Mouse (Mus musculus) spleen, adult 2 months (tissue): ENCODE results near the gene Syndig1. TPM values are rescaled to one million over a fixed set of nuclear protein-coding genes. Genes with fewer than 3 reads are reported as not detected.

ENCODE experiments used
- DNase-seq, 2 experiments: peaks; one replicate each; pipeline versions ENCODE4 v3.0.0 to v3.0.0-alpha.2; 2012 to 2021; ENCODE audit warnings: low spot score in 2 of 2, low read depth in 1 of 2
- H3K27ac ChIP-seq: fragments of 200-500 bp; 2 replicates; pipeline ENCODE4 v1.5.1; 2012; ENCODE audit warnings: low read length, inconsistent platforms; ENCODE audit not compliant: insufficient read depth
- H3K27me3 ChIP-seq: fragments of 200-500 bp; 2 replicates; pipeline ENCODE4 v1.6.1; 2012; ENCODE audit warnings: mild to moderate bottlenecking, moderate library complexity, low read length, inconsistent platforms; ENCODE audit not compliant: control insufficient read depth, insufficient read depth
- H3K36me3 ChIP-seq: fragments of 200-500 bp; 2 replicates; pipeline ENCODE4 v1.6.1; 2012; ENCODE audit warnings: mild to moderate bottlenecking, low read length, inconsistent platforms; ENCODE audit not compliant: control insufficient read depth, insufficient read depth
- H3K4me1 ChIP-seq: fragments of 200-500 bp; 2 replicates; pipeline ENCODE4 v1.6.1; 2011; ENCODE audit warnings: inconsistent platforms; ENCODE audit not compliant: control insufficient read depth, insufficient read depth, insufficient read length
- H3K4me3 ChIP-seq: fragments of 200-500 bp; 2 replicates; pipeline ENCODE4 v1.5.1; 2011; ENCODE audit warnings: mild to moderate bottlenecking, inconsistent platforms; ENCODE audit not compliant: insufficient read depth, insufficient read length; ENCODE audit errors: extremely low read depth
- CTCF ChIP-seq: fragments of 200-500 bp; IDR thresholded peaks from 2 replicates; pipeline ENCODE4 v1.5.1; 2011; ENCODE audit warnings: mild to moderate bottlenecking, inconsistent platforms; ENCODE audit not compliant: insufficient read depth, insufficient read length, insufficient replicate concordance; ENCODE audit errors: extremely low read depth
- POLR2A ChIP-seq: fragments of 200-500 bp; IDR thresholded peaks from 2 replicates; pipeline ENCODE4 v1.6.1; 2011; ENCODE audit warnings: low read depth, low read length, inconsistent platforms
- WGBS: fragments of 180-500 bp; shearing (Covaris S2); methylation state at CpG from one replicate; pipeline ENCODE4 v1.1.7; 2018; 5-methylcytosine and 5-hydroxymethylcytosine counted together
- polyA plus RNA-seq: library from polyadenylated mRNA; depleted of rRNA; stranded (reverse); fragments of >200 nt; gene quantifications from 2 replicates; pipeline ENCODE4 v1.2.3, GENCODE M21; 2012

Gene Syndig1
- polyA plus RNA-seq, 1 experiment, result not detected

- no peak for DNase-seq
- WGBS, result 85% methylated on average over 4 of the region's 4 CpGs
- Histone ChIP-seq H3K4me1 (no peaks in the 10 kb centered on the region), H3K4me3 (no peak overlapping the region), H3K27ac (no peak overlapping the region), H3K36me3 (no peaks in the 10 kb centered on the region), H3K27me3 (no peaks in the 10 kb centered on the region)
- TF ChIP-seq POLR2A (no peak), CTCF (no peak)
Measured at GRCm38 (mm10) chr2:149872496-149872895, 43.5 kb downstream of the Syndig1 start.

GRCm38 (mm10) chr2:149873346-149873745, 44.3 kb downstream of the Syndig1 start:
- no peak for TF ChIP-seq POLR2A
- no peak for TF ChIP-seq CTCF
- Histone ChIP-seq H3K36me3 (no peaks in the 10 kb centered on the region), H3K27me3 (no peaks in the 10 kb centered on the region), H3K4me3 (no peak overlapping the region), H3K27ac (no peak overlapping the region), H3K4me1 (no peaks in the 10 kb centered on the region)
- no peak for DNase-seq
- WGBS, result 90% methylated on average over 3 of the region's 3 CpGs

- no peak overlapping the region for H3K27ac ChIP-seq
- no peak overlapping the region for H3K4me3 ChIP-seq
- no peak for TF ChIP-seq POLR2A
- no peak for TF ChIP-seq CTCF
- no peaks in the 10 kb centered on the region for H3K36me3 ChIP-seq
- 54% methylated on average over 2 of the region's 2 CpGs for WGBS
- no peaks in the 10 kb centered on the region for H3K27me3 ChIP-seq
- DNase-seq, result no peak
- no peaks in the 10 kb centered on the region for H3K4me1 ChIP-seq
Measured at GRCm38 (mm10) chr2:149877954-149878353, 48.9 kb downstream of the Syndig1 start.

GRCm38 (mm10) chr2:149887634-149888033, 58.6 kb downstream of the Syndig1 start:
- no peaks in the 10 kb centered on the region for H3K36me3 ChIP-seq
- DNase-seq, result no peak

GRCm38 (mm10) chr2:149891647-149892046, 62.6 kb downstream of the Syndig1 start:
- H3K27ac ChIP-seq, result no peak overlapping the region
- no peaks in the 10 kb centered on the region for H3K36me3 ChIP-seq
- DNase-seq, result no peak
- H3K27me3 ChIP-seq, result no peaks in the 10 kb centered on the region
- H3K4me1 ChIP-seq, result no peaks in the 10 kb centered on the region
- WGBS, result 85% methylated on average over 2 of the region's 2 CpGs
- H3K4me3 ChIP-seq, result no peak overlapping the region
- no peak for TF ChIP-seq POLR2A
- no peak for TF ChIP-seq CTCF

More at GRCm38 (mm10) chr2:149887634-149888033, 58.6 kb downstream of the Syndig1 start:
- TF ChIP-seq POLR2A (no peak), CTCF (no peak)
- H3K27me3 ChIP-seq, result no peaks in the 10 kb centered on the region
- no peaks in the 10 kb centered on the region for H3K4me1 ChIP-seq
- H3K27ac ChIP-seq, result no peak overlapping the region
- H3K4me3 ChIP-seq, result no peak overlapping the region

- 76% methylated on average over 2 of the region's 2 CpGs for WGBS
- DNase-seq, result no peak
- Histone ChIP-seq H3K4me3 (no peak overlapping the region), H3K27ac (no peak overlapping the region), H3K36me3 (no peaks in the 10 kb centered on the region), H3K4me1 (no peaks in the 10 kb centered on the region), H3K27me3 (no peaks in the 10 kb centered on the region)
- TF ChIP-seq POLR2A (no peak), CTCF (no peak)
Measured at GRCm38 (mm10) chr2:149896337-149896736, 67.3 kb downstream of the Syndig1 start.

- Histone ChIP-seq H3K36me3 (no peaks in the 10 kb centered on the region), H3K4me1 (no peaks in the 10 kb centered on the region), H3K4me3 (no peak overlapping the region), H3K27ac (no peak overlapping the region), H3K27me3 (no peaks in the 10 kb centered on the region)
- no peak for DNase-seq
- 91% methylated on average over 9 of the region's 9 CpGs for WGBS
- TF ChIP-seq POLR2A, result no peak
- TF ChIP-seq CTCF, result no peak
Measured at GRCm38 (mm10) chr2:149899615-149900014, 70.6 kb downstream of the Syndig1 start.
